Mouse (Mus musculus): Measurements from ENCODE around the gene Dyrk1a. TPM values are rescaled to one million over a fixed set of nuclear protein-coding genes. Genes with fewer than 3 reads are reported as not detected.

Dyrk1a gene
- polyA plus RNA-seq, 1 experiment from 2014 or later = 8.0 TPM

DNA sequence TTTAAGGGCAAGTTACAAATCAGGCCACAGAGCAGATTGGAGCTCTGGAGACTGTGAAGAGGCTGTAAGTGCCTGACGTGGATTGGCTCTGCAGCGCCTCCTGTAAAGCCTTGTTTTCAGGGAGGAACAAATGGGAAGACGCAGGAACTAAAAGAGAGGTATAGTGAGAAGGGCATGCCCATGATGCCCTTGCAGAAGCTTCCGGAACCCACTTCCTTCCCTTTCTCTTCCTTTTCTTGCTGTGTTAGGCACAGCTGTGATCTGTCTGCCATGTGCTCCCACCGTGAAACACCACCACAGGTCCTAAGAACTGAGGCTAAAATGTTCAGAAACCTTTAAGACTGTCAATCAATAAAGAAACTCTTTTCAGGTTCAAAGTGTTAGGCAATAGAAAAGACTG, 77.3 kb downstream of the Dyrk1a start:
- Histone ChIP-seq H3K36me3 (ENCODE audit: control insufficient read depth, insufficient read depth) (no peaks in the 10 kb centered on the region), H3K27me3 (replicated peaks; ENCODE audit: control insufficient read depth, insufficient read depth, low read length) (no peaks in the 10 kb centered on the region), H3K4me1 (replicated peaks; ENCODE audit: control insufficient read depth, insufficient read depth, low read length) (no peaks in the 10 kb centered on the region), H3K9me3 (ENCODE audit: control insufficient read depth) (no peaks in the 10 kb centered on the region), H3K27ac (ENCODE audit: low read depth, low read length) (no peak overlapping the region), H3K4me3 (ENCODE audit: low read depth, low read length) (no peak overlapping the region), H3K4me2 (replicated peaks; ENCODE audit: low read depth) (no peak overlapping the region), H3K9ac (ENCODE audit: low read depth, low read length) (no peak overlapping the region)
- ATAC-seq = no peak
- WGBS = 69% methylated on average over 5 of the region's 5 CpGs
- TF ChIP-seq CTCF (IDR thresholded peaks at IDR 0.05; ENCODE audit: low read depth) = peak; percentile 25; the same call in 1 of the 2 replicates

GRCm38 (mm10) chr16:94647925-94648324, 78.1 kb downstream of the Dyrk1a start:
- Histone ChIP-seq H3K27me3 (replicated peaks; ENCODE audit: control insufficient read depth, insufficient read depth, low read length) (no peaks in the 10 kb centered on the region), H3K4me3 (ENCODE audit: low read depth, low read length) (no peak overlapping the region), H3K4me2 (replicated peaks; ENCODE audit: low read depth) (no peak overlapping the region), H3K9me3 (ENCODE audit: control insufficient read depth) (no peaks in the 10 kb centered on the region), H3K27ac (ENCODE audit: low read depth, low read length) (no peak overlapping the region; the same call in 1 of the 2 replicates), H3K4me1 (replicated peaks; ENCODE audit: control insufficient read depth, insufficient read depth, low read length) (no peaks in the 10 kb centered on the region), H3K9ac (ENCODE audit: low read depth, low read length) (no peak overlapping the region), H3K36me3 (ENCODE audit: control insufficient read depth, insufficient read depth) (no peaks in the 10 kb centered on the region)
- WGBS = 72% methylated on average over 2 of the region's 2 CpGs
- no peak for ATAC-seq
- TF ChIP-seq CTCF (IDR thresholded peaks at IDR 0.05; ENCODE audit: low read depth) = no peak

DNA sequence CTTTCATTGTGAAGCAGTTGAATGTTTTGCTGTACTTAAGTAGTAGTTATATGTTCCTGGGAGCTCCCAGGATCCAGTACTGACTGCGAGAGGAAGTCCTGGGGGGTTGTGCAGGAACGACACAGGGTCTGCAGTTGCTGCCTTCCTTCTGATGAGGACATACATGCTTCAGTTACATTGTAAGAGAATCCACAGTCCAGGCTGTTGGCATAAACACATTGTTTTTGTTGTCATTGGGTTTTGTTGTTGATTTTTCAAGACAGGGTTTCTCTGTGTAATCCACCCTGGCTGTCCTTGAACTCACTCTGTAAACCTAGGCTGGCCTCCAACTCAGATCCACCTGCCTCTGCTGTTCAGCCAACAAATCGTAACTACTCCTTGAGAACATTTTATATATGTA, 80.1 kb downstream of the Dyrk1a start:
- Histone ChIP-seq H3K4me1 (replicated peaks; ENCODE audit: control insufficient read depth, insufficient read depth, low read length) (0 out of 2 replicates have a peak, but pooled peaks cover 2% of the 10 kb centered on the region), H3K36me3 (ENCODE audit: control insufficient read depth, insufficient read depth) (no peaks in the 10 kb centered on the region), H3K27me3 (replicated peaks; ENCODE audit: control insufficient read depth, insufficient read depth, low read length) (no peaks in the 10 kb centered on the region), H3K27ac (ENCODE audit: low read depth, low read length) (no peak overlapping the region), H3K9me3 (ENCODE audit: control insufficient read depth) (no peaks in the 10 kb centered on the region), H3K9ac (ENCODE audit: low read depth, low read length) (no peak overlapping the region), H3K4me2 (replicated peaks; ENCODE audit: low read depth) (no peak overlapping the region), H3K4me3 (ENCODE audit: low read depth, low read length) (no peak overlapping the region)
- ATAC-seq = no peak
- WGBS = 69% methylated on average over 3 of the region's 3 CpGs
- no peak for TF ChIP-seq CTCF (IDR thresholded peaks at IDR 0.05; ENCODE audit: low read depth)

DNA sequence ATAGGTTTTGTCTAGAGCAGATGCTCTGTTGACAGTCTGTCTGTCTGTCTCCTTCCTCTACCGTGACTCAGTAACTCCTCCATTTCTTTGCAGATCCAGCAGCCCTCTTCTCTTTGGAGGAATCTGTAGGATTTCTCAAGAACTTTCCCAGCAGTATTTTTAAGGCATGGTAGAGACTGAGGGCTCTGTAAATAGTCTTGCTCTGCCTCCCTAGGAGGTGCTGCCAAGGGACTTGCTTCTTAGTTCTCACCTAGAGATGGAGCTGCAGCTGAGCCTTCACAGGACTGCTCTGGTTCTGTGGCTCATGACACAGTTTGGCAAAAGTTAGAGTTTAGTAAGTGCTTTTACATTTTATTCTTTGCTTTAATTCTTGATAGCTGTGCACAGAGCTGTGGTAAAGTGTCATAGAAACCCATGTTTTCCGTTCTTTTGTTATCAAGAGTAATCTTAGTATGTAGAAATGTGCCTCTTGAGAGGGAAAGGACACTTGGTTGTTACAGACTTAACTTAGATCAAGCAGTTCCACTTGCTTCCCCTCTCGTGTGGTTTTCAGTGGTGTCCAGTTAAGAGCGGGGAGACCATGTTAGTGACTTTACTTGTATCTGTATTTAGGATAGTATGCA, 82.4 kb downstream of the Dyrk1a start:
- Histone ChIP-seq H3K4me3 (ENCODE audit: low read depth, low read length) (no peak overlapping the region), H3K36me3 (ENCODE audit: control insufficient read depth, insufficient read depth) (no peaks in the 10 kb centered on the region), H3K4me1 (replicated peaks; ENCODE audit: control insufficient read depth, insufficient read depth, low read length) (0 out of 2 replicates have a peak, but pooled peaks cover 2% of the 10 kb centered on the region), H3K4me2 (replicated peaks; ENCODE audit: low read depth) (no peak overlapping the region), H3K9ac (ENCODE audit: low read depth, low read length) (no peak overlapping the region), H3K9me3 (ENCODE audit: control insufficient read depth) (no peaks in the 10 kb centered on the region), H3K27ac (ENCODE audit: low read depth, low read length) (no peak overlapping the region), H3K27me3 (replicated peaks; ENCODE audit: control insufficient read depth, insufficient read depth, low read length) (no peaks in the 10 kb centered on the region)
- 57% methylated on average over 4 of the region's 4 CpGs for whole genome bisulfite sequencing
- no peak for TF ChIP-seq CTCF (IDR thresholded peaks at IDR 0.05; ENCODE audit: low read depth)
- no peak for ATAC-seq

DNA sequence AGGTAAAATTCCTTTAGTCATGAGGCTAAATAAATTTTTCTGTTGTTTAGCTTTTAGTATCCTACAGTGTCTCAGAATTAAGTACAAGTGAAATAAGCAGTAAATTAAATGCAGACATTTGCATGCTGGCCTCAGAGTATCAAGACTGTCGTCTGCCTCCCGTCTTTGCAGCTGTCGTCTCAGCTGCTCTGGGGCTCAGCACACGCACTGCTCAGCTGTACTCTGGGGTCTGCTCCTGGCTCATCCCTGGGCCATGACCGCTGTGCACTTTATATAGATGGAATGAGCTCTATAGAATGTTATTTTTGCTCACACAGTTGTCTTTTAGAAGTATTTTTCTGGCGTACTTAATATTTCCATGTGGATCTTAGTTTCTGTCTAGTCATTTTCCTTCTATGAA, 85.3 kb downstream of the Dyrk1a start:
- Histone ChIP-seq H3K4me3 (ENCODE audit: low read depth, low read length) (no peak overlapping the region), H3K4me1 (replicated peaks; ENCODE audit: control insufficient read depth, insufficient read depth, low read length) (0 out of 2 replicates have a peak, but pooled peaks cover 2% of the 10 kb centered on the region), H3K4me2 (replicated peaks; ENCODE audit: low read depth) (no peak overlapping the region), H3K27ac (ENCODE audit: low read depth, low read length) (no peak overlapping the region), H3K9ac (ENCODE audit: low read depth, low read length) (no peak overlapping the region), H3K36me3 (ENCODE audit: control insufficient read depth, insufficient read depth) (peaks cover 1% of the 10 kb centered on the region; the same call in 1 of the 2 replicates), H3K9me3 (ENCODE audit: control insufficient read depth) (no peaks in the 10 kb centered on the region), H3K27me3 (replicated peaks; ENCODE audit: control insufficient read depth, insufficient read depth, low read length) (no peaks in the 10 kb centered on the region)
- WGBS = 62% methylated on average over 6 of the region's 6 CpGs
- no peak for TF ChIP-seq CTCF (IDR thresholded peaks at IDR 0.05; ENCODE audit: low read depth)
- ATAC-seq = no peak

DNA sequence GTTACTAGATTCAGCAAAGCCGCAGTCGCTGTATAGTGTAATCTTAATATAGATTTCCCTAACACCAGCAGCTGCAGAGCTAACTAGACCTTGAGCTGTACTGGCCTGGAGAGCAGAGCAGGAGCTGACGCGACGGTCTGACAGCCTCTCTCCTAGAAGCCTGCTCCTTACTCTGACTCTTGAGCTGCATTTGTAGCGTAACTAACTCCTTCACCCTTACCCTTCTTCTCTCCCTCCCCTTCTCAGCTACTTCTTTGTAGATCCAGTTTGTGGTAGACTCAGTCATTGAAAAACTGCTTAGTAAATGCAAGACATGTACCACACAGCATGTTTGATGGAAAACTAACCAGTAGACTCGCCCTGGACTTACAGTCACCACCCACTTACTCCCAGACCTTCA, 87.1 kb downstream of the Dyrk1a start:
- no peaks in the 10 kb centered on the region for H3K9me3 ChIP-seq (ENCODE audit: control insufficient read depth)
- no peak overlapping the region for H3K4me3 ChIP-seq (ENCODE audit: low read depth, low read length)
- H3K4me1 ChIP-seq (replicated peaks; ENCODE audit: control insufficient read depth, insufficient read depth, low read length) = 0 out of 2 replicates have a peak, but pooled peaks cover 2% of the 10 kb centered on the region
- H3K4me2 ChIP-seq (replicated peaks; ENCODE audit: low read depth) = no peak overlapping the region
- no peak overlapping the region for H3K9ac ChIP-seq (ENCODE audit: low read depth, low read length)
- WGBS = 76% methylated on average over 7 of the region's 7 CpGs
- H3K36me3 ChIP-seq (ENCODE audit: control insufficient read depth, insufficient read depth) = peaks cover 10% of the 10 kb centered on the region; the same call in 1 of the 2 replicates
- no peak for TF ChIP-seq CTCF (IDR thresholded peaks at IDR 0.05; ENCODE audit: low read depth)
- no peak for ATAC-seq
- no peaks in the 10 kb centered on the region for H3K27me3 ChIP-seq (replicated peaks; ENCODE audit: control insufficient read depth, insufficient read depth, low read length)
- H3K27ac ChIP-seq (ENCODE audit: low read depth, low read length) = no peak overlapping the region
